Mouse (Mus musculus) A20 (cell line): Measurements from ENCODE around the gene Thap2.
A peak's percentile ranks its signal among the peaks of the same experiment; 100 is the strongest.

Source experiments
- DNase-seq: peaks from one replicate; pipeline ENCODE4 v3.0.0-alpha.2; 2011; ENCODE audit warnings: low read depth, low spot score

Thap2 gene

DNA sequence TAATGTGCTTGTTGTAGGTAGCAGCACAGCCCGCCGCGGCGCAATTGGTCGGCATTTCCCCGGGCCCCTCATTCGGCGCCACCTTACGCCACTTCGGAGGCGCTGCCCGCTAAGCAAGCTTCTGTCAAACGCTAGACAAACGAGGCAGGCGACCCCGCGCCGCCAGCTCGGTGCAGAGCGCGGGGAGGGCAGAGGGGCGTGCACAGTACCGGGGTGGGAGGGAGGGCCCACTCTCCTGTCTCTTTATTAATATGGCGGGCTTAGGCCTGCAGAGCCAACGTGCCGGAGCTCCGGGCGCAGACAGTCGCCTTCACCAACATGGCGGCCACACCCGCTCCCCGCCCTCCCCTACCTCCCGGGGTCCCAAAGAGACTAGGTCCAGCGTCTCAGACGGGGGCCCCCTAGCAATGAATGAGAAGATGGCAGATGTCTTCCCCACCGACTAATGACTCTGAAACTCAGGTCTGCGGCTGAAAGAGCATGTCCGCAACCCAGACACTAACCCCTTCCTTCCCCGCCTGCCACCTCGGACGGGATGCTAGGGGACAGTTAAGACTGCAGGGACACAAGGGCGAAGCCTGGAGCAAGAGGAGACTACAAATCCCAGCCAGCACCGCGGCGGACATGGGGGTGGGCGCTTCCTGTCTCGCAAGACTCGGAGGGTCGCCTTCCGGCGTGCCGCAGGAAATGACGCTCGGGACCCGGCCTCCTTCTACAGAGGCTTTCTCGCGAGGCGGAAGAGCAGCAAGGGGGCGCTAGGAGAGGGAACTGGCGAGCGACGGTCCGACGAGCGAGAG is at the start of gene Thap2, which contains the start of gene Zfc3h1:
Gene Thap2, minus strand, starts transcription at position 223 of the 797 bp plus-strand sequence.
Gene Zfc3h1, plus strand, starts transcription at position 739 of the 797 bp plus-strand sequence.
- DNase-seq = peak; percentile 98

DNA sequence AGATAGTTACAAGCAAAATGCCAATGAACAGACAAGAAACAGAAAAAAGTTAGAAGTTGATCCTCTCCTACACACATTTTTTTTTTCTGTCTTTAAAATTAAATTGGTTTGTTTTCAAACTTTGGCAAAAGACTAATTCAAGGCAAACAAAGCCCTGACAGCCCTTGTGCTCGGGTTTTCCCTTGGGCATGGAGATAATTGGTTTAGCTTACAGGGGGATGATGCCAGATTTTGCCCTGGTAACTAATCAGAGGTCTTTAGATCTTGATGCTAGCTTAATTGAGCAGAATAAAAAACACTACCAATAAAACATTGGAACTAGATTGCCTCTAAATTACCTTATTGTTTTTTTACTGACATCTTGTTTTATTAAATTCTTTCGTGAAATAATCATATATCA is 41.1 kb upstream of the Thap2 start:
- DNase-seq = no peak

DNA sequence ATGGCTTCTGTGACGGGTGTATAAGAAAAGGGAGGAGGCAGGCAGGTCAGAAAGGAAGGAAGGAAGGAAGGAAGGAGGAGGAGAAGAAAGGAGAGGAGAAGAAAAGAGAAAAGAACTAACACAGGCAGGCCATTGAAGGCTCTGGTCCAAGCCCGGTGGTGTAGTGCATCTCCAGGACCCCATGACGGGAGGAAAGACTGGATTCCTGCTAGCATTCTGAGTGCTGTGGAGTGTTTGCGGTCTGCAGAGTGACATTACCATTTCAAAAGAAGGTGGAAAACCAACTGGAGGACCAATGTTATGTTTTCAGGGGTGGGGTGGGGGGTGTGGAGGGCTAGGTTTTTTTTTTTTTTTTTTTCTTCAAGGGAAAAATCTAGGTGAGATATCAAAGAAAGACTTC is 37.7 kb upstream of the Thap2 start:
- DNase-seq = no peak

DNA sequence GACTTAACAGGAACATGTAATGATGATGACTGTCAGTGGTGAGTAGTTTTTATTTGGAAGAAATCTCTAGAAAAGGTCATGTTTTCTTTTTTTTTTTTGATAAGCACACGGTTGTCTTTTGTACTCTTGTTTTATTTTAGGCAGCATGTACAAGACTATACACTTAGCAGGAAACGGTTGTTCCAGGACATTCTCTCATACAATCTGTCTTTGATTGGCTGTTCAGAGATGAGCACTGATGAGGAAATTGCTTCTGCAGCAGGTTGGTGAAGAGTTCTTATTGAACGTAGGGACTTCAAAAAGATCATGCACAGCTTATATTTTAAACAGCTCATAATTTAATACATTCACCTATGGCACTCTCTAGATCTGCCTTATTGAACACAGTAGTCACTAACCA is 29.8 kb upstream of the Thap2 start:
- no peak for DNase-seq

DNA sequence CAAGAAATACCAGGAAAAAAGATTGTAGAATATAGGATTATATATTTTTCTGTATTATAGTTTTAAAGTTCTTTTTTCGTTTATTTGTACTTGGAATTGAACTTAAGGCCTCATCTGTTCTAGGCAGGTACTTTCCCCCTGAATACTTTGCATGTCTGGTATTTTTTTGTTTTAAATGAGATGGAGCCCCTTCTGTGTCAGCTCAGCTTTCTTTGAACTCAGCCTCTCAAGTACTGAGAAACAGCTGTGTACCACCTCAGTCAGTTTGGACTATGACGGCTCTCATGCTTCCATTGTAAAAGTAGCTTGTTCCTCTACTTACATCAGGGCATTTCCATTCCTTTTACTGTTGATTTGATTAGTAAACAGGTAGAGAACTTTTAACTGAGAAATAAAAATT is 29.3 kb upstream of the Thap2 start:
- DNase-seq = no peak

DNA sequence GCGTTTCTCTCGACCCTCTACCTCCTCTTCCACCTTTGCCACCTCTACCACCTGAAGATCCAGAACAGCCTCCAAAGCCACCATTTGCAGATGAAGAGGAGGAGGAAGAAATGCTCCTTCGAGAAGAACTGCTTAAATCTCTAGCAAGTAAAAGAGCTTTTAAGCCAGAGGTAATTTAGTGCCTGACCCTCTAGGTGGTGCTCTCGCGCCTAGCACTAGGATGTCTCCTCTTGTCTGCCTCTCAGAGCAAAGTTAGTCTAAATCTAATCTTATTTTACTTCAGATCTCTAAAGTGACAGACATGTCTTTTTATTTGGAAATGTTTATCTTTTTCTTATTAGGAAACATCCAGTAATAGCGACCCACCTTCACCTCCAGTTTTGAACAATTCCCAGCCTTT is 22.1 kb upstream of the Thap2 start:
- peak; percentile 66 for DNase-seq

DNA sequence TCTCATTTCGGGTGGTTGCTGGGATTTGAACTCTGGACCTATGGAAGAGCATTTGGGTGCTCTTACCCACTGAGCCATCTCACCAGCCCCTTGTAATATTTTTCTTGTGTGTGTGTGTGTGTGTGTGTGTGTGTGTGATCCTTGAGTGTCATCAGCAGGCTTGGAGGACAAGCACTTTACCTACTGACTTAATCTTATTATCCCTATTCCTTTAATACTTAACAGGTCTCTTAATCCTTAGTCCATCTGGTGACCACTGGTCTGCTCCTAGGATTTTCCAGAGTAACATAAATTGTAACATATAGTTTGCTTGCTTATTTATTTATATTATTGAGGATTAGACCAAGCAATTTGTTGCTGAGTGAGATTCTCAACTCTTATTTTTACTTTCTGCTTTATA is 7.7 kb upstream of the Thap2 start:
- no peak for DNase-seq

DNA sequence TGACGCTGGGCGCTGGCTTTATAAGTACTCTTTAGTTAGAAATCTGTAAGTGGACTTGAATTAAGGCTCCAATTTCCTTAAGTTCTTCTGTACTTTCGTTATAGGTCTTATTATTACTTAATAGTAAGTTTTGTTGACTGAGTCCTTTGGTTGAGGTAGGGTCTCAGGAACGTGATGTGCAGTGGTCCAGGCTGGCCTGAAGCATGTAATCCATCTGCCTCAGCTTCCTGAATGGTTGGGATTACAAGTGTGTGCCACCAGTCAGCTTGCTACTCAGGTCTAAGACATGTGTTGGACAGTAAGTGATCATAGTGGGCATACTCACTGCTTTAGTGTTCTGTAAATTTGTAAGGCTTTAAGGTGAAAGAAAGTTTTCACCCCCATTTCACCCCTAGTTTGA is 6.8 kb upstream of the Thap2 start:
- no peak for DNase-seq

DNA sequence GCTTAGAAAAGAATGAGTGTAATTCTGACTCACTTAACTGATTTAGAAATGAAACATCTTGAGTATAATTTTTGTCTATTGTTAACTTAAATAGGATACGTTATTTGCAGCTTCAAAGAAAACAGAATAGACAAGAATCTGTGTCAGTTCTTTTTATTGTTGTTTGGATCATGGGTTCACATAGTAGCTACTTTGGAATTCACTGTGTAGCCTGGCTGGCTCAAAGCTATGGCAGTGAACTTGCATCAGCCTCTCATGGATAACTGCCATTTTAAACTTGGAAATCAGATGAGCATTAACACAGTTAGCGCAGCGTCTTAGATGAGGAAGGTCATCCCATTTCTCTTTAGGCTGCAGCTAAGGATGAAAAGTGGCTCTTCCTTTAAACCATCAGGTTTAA is 3.6 kb upstream of the Thap2 start:
- DNase-seq = no peak

DNA sequence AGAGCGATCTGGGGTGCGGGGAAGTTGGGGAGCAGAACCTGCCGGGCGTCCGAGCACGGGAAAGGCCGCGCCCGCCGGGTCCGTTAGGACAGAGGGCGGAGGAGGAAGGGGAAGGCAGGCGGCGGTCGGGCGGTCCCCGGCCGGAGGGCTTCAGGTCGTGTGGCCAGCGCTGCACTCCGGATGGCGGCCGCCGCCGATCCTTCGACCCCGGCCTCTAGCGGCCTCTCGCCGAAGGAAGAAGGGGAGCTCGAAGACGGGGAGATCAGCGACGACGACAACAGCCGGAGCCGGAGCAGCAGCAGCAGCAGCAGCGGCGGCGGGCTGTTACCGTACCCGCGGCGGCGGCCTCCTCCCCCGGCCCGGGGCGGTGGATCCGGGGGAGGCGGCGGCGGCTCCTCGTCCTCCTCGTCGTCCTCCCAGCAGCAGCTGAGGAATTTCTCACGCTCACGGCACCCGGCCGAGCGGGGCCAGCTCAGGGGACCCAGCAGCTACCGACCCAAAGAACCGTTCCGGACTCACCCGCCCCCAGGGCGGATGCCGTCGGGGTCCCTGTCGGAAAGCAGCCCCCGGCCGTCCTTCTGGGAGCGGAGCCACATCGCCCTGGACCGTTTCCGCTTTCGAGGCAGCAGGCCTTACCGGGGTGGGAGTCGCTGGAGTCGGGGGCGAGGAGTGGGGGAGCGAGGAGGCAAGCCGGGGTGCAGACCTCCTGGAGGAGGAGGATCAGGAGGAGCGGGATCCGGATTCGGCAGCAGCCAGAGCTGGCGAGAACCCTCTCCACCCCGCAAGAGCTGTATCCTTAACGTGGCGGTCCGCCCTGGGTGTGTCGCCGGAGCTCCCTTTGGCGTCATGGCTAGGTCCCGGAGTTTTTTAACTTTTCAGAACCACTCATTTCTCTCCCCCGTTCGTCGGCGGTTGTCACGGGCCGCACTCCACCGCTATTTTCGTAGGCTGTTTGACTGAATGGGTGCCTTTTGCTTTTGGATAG is 1.1 kb upstream of the Thap2 start:
- peak; percentile 83 for DNase-seq

DNA sequence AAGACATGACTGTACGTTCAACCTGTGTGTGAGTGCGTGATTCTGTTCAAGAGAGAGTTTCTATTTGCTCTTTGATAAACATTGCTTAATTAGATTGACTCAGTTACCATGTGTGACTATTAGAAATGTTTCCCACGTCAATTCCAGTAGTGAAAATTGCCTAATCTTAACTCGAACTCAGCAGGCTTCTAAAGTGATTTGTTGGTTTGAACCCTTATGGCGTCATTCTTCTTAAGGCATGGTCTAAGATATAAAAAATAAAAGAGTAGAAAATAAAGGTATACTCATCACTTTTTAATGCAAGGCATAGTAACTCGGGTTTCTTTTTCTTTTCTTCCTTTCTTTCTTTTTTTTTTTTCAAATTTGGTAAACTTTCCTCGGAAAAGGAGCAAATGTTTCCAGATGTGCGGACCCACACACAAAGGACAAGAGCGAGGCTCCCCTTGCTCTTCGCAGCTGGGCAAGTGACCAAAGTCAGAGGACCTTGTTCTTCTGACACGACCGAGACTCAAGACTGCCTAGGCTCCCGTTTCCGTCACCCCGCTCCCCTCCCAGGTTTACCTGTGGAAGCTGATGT is 511 bp downstream of the Thap2 start:
- no peak for DNase-seq

DNA sequence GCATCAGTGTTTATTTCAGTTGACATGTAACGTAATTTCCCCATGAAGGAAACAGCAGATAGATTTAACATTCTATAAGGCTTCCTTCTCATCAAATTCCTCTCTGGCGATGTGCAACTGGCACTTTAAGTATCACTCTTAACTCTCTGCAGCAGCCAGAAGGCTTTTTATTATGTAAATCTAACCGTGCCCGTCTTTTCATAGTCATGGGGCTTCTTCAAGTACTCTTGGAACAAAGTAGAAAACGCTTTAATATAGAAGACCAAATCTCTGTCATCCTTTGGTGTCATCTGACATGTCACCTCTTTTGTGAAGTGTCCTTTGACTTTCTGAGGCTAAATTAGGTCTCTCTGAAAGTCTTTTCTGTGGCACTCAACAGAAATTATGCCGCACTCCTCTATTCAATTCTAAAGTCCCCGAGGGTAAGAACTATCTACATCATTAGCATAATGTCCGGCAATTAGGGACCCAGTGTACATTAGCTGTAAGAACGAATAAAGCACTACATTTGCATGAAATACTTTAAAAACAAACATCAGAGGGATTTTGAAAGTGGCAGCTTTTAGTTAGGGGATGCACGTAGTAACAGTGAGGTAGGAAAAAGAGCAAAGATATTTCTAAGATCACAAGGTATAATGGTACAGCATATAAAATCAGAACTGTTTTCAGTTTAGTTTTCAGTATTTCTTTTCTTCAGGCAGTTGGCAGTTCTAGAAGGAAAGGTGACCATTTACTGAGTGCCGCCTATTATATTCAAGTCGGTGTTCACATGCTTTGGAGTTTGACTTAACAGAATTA is 1.2 kb downstream of the Thap2 start:
- DNase-seq = peak; percentile 70

DNA sequence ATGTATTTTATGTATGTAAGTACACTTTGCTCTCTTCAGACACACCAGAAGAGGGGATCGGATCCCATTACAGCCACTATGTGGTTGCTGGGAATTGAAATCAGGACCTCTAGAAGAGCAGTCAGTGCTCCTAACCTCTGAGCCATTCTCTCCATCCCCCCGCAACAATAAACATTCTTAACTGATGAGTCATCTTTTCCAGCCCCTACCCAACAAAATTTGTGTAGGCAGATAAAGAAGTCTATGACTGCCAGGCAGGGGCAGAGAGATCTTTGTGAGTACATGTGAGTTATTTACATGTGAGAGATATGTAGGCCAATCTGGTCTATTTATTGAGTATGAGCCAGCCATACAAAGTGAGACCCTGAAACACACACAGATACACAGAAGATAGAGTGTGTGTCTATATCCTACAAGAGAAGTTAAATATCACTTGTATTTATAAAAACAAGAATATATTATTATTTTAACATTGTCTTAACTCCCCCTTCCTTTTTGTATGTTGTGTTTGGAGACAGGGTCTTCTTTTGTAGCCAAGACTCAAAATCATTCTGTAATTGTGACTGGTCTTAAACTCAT is 2.6 kb downstream of the Thap2 start:
- no peak for DNase-seq

DNA sequence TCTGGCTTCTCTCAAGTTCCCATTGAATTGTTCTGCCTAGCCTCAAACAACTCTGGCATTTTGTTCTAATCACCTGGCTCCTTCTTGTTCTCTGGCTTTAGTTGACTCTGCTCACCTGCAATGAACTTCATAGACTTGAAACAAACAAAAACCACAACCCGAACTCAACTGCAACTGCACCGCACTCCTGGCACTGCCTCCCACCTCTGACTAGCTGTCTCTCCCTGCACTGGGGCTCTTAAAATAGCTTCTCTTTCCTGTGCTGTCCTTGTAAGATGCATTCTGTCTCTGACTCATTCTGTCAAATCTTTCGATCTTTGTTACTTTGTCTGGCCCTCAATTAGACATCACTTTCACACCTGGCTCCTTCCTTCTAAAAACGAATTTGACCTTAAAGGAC is 21.1 kb downstream of the Thap2 start:
- no peak for DNase-seq

DNA sequence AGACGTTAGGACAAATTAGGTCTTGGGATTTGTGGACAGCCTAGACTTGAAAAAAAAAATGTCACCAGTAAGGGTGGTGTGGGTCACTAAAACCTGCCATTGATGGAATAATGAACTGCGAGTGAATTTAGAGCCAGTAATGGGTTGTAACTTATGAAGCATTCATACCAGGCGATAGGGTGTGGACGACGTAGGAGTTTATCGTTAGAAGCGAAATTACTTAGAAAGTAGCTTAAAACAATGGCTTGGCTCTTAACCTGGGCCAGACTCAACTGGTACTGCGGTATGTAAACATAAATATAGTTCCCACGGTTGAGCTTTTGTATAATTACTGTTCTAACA is 21.6 kb downstream of the Thap2 start:
- DNase-seq = no peak

DNA sequence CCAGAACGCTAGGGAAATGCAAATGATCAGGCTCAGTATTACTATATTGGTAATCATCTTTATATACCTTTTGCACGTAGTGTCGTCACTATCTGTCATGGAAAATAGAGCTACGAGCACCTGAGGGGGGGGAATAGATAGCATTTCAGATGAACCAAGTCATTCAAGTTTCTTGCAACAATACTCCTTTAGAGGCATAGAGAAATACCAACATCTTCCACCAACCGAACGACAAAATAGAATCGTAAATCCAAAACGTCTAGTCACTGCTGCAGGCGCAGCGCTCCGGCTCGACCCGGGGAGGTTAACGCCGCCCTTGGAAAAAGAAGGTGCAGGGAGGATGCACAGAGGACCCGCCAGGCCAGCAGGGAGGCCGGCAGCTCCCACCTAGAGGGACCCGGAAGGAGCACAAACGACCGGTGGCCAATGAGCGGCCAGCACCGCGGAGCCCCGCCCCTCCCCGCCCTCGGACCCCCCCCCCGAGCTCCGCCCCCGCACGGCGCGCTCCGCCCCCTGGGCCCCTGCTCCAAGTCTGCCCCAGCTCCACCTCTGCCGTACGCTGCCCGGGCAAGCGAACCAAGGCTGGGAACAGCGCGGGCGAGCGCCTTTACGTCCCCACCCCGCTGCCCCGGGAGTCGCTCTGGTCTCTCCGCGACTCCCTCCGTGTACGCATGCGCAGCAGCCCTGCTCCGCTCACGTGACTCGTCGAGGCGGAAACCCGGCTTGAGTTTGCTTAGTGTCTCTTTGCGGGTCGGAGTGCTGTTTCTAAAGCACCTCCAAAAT is 22.2 kb downstream of the Thap2 start, which contains the start of gene Tmem19:
Gene Tmem19, minus strand, starts transcription at position 662 of the 783 bp plus-strand sequence.
- peak; percentile 95 for DNase-seq

DNA sequence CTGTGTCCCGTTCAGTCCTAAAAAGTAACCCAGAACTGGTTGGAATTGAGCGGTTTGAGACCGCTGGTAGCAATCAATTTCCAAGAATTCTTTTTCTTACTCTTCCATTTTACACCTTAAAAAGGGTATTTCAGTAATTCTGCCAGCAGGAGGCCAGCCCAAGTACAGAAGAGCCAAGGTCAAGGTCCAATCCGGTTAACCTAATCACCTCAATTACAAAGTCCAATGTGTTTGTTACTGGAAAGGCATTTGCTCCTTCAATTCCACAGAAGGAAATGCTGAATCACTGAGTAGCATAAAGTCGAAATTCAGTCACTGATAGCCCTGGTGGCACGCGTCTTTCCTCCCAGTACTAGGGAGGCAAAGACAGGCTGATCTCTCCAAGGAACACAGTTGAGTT is 25.2 kb downstream of the Thap2 start:
- no peak for DNase-seq

DNA sequence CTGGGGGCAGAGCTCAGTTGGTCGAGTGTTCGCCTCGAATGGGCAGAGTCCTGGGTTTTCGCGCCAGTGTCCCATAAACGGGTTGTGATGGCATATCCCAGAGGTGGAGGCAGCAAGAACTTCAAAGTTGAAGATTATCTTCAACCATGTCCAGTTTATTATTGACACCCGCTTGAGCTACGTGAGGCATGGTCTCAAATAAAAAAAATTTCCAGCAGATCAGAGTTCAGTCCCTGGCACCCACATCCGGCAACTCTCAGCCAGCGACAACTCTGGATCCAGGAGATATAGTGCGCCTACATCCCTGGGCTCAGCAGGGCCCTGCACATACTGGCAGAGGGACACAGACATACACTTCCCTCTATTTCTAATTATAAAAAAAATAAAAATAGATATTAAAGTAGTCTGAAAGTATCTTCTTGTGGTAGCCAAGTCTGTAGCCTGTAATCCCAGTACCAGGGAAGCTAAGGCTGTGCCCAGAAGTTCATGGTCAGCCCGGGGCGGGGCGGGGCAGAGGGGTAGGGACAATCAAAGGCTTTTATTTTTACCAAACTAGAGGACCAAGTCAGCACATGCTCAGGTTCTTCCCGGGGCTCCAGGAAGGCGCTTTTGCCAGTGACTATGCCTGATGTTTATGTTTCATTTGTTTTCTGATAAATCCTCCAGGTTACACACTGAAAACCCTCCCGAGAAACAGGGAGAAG is 25.9 kb downstream of the Thap2 start:
- no peak for DNase-seq

DNA sequence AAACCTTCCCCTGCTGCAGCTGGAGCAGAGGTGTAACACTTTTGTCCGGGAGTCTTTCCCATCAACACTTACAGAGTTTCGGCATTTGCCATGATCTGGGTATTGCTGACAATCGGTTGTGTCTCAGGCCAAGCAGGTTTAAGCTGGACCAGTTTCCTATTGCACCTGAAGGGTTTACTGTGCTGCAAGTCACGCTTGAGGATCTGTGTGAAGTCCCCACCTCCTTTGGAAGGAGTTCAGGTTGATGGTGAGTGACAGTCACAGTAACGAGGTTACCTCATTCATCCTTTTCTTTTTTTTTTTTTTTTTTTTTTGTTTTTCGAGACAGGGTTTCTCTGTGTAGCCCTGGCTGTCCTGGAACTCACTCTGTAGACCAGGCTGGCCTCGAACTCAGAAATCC is 28.1 kb downstream of the Thap2 start:
- DNase-seq = no peak

DNA sequence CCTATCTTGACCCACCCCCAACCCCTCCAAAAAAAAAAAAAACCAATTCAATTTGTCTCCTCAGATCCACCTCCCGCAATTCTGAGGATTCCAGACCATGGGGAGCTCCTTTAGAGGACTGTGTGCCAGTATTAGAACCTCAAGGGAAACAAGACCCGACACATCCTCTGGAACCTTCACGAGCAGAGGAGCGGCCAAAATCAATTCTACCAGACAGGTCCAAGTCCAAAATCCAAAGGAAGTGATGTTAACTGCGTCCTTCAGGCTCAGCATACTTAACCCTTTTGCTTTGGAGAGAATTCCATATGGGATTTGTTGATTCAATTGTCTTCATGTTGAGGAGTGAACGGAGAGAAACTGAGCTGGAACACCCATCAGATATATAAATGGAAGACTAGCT is 29.2 kb downstream of the Thap2 start:
- DNase-seq = no peak
